Mouse (Mus musculus) testis, postnatal 10 days (tissue): ENCODE measurements at regions not wholly inside any gene's neighbourhood (a gene's known extent, or its start where the extent isn't known, plus 50 kb on each side); places are given as distances from the start of the nearest gene placed in this dataset.
"Not testable (repeated sequence)": the region's sequence is repeated elsewhere in the genome, so short reads cannot be mapped to it uniquely, and the experiment has no call there.

Experiments used
- DNase-seq: peaks from one replicate; pipeline ENCODE4 v3.0.0; 2021; ENCODE audit warnings: low spot score

GRCm38 (mm10) chr5:22433512-22433911 lies 89.0 kb upstream of the Reln start:
- no peak for DNase-seq

GRCm38 (mm10) chr5:22431721-22432120 lies 87.2 kb upstream of the Reln start:
- DNase-seq: no peak

GRCm38 (mm10) chr5:22425706-22426417 lies 81.4 kb upstream of the Reln start:
- DNase-seq: not testable (repeated sequence)

- DNase-seq: no peak
Observed at GRCm38 (mm10) chr5:22415957-22416356, 71.5 kb upstream of the Reln start.

GRCm38 (mm10) chr5:22399134-22399533 lies 54.6 kb upstream of the Reln start:
- peak; percentile 51 for DNase-seq
